Mouse (Mus musculus) right cerebral cortex, postnatal 25 days (tissue): ENCODE measurements around the gene Arhgef6.
A peak's percentile ranks its signal among the peaks of the same experiment; 100 is the strongest.

Experiments used
- DNase-seq: peaks from one replicate; pipeline ENCODE4 v3.0.0; 2022

Gene Arhgef6

GRCm38 (mm10) chrX:57338371-57339211 lies at the start of gene Arhgef6:
Gene Arhgef6, minus strand, starts transcription at chrX:57338729.
- DNase-seq = no peak

GRCm38 (mm10) chrX:57380915-57381314 lies 42.4 kb upstream of the Arhgef6 start:
- DNase-seq = no peak

- DNase-seq = no peak
These were observed 40.0 kb upstream of the Arhgef6 start for GRCm38 (mm10) chrX:57378579-57378978.

DNA sequence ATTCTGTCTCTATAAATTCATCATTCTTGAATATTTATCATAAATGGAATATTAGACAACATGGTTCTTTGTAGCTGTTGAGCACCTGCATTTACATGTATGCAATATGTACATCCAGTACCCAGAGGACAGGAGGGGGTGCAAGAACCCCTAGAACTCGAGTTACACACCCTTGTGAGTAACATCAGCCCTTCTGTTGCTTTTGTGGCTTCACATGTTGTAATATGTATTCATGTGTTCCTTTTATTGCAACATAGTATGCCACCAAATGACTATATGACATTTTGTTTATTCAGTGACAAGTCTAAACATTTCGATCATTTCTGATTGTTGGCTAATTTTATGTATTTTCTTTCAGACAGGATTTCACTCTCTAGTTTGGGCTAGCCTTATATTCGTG lies 38.6 kb upstream of the Arhgef6 start:
- no peak for DNase-seq

DNA sequence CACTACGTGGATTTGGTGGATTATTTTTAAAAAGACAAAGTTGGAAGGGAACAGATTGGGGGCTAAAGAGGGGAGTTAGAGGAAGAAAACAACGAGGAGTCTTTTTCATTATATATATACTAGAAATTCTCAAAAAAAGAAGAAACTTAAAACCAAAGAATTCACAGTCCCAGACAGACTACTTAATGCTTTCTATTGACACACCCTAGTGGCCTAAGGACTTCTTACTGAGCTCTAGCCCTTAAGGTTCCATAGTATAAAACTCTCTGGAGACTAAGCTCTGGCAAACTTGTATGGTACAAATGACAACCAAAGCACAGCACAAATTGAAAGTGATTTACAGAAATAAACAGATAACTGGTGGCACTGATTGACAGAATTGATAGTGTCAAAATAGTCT lies 35.5 kb upstream of the Arhgef6 start:
- DNase-seq = no peak

GRCm38 (mm10) chrX:57373543-57373942 lies 35.0 kb upstream of the Arhgef6 start:
- DNase-seq = no peak

DNA sequence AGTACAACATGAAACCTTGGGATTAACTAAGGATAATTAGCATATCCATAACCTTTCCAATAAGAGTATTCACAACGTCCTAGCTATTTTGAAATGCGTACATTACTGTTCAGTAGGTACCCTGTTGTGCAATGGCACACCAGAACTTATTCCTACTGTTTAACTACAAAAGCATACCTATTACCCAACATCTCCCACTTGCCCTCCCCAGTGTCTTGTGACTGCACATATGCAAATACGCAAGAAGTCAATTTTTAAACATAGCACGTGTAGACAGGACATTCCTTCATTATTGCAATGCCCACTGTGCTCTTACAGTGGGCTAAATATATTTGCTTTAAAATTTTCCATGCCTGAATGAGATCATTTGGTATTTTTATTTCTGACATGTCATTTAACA lies 34.4 kb upstream of the Arhgef6 start:
- no peak for DNase-seq

DNA sequence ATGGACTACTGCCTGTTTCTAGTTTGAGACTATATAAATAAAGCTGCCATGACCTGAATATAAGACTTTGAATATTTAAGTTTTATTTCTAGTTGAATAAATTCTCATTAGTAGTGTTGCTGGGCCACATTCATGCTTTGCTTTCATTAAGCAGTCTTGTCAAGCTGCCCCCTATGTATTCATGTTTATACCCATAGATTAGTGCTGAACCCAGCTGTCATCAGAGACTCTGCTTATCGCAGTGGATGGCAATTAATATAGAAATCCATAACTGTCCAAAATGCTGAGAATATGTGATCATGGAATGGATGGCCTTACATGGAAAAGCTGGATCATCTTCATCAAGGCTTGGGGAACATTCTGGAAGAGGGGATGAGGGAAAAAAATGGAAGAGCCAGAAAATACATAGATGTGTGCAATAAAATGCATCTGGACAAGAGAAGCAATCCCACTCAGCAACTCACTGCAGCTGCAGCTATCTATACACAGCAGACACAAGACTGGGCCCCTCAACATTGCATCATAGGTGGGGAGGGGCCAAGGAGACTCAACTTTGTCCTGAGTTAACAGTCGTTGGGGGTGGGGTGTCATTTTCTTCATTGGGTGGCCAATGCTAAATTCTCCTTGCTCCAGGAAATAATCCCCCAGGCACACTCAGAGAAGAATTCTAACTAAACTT lies 26.5 kb upstream of the Arhgef6 start:
- no peak for DNase-seq

- DNase-seq = no peak
These were observed 20.8 kb upstream of the Arhgef6 start for GRCm38 (mm10) chrX:57359316-57359715.

DNA sequence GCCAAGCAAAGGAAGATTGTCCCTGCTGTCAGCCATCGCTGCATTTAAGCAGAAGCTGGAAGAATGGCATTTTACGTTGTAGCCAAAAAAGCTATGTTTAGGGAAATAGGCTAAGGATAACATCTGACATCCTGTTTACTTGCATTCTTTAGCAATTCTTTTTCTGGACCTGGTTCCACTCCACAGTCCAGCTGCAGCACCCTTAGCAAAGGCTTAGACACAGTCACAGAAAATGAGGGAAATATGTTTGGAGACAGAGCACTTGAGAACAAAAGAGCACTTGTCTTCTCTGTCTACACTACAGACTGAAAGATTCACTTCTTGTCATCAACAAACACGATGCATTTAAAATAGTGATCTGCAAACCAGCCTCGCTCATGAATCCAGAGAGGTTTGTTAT lies 691 bp upstream of the Arhgef6 start:
- DNase-seq = no peak

DNA sequence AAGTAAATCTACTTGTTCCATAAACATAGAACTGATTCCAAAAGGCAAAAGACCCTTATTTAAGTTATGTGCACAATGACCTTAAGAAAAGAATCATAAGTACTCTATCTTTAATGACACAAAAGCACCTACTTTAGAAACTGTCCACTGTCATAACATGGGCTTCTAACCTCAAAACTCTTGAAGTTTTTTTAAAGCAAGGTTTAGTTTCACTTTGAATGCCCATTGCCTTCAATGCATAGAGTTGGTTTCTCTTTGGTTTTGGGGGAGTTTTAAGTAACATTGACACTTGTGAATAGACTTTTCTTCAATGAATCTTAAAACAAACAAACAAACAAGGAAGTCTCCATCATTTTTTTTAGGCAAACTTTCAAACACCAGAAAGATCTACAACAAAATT lies 947 bp downstream of the Arhgef6 start:
- DNase-seq = no peak

- DNase-seq = no peak
These were observed 1.6 kb downstream of the Arhgef6 start for GRCm38 (mm10) chrX:57336958-57337357.

GRCm38 (mm10) chrX:57335313-57335712 lies 3.2 kb downstream of the Arhgef6 start:
- no peak for DNase-seq

GRCm38 (mm10) chrX:57327668-57328338 lies 10.7 kb downstream of the Arhgef6 start:
- no peak for DNase-seq

DNA sequence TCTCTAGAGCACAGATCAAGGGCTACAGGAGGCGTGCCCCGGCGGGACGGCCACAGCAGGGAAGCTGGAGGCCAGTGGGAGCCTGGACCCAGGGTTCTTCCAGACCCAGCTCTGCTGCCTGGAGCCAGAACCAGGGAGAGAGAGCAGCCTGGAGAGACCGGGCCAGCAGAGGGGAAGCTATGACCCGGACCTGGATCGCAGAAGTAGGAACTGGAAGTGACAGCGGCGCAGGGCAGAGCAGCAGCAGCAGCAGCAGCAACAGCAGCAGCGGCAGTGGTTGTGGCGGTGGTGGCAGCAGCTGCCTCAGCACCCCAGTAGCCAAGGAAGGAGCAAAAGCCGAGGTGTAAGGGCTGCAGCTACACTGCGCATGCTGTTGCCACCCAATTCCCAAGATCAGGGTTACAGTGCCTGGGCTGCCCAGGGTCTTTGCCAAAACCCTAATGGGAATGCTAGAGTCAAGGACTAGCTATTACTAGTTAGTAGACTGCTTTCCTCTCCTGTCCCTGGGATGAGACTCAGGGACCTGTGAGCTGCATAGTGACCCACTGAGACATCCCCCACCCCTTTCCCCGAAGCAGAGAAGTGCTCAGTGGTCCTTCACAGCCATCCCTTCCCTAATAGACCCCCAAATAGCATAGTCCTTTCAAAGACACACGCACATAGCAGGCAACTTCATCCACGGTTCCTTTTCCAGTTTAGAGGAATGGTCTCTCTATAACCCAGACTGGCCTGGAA lies 11.9 kb downstream of the Arhgef6 start:
- DNase-seq = peak; percentile 11

DNA sequence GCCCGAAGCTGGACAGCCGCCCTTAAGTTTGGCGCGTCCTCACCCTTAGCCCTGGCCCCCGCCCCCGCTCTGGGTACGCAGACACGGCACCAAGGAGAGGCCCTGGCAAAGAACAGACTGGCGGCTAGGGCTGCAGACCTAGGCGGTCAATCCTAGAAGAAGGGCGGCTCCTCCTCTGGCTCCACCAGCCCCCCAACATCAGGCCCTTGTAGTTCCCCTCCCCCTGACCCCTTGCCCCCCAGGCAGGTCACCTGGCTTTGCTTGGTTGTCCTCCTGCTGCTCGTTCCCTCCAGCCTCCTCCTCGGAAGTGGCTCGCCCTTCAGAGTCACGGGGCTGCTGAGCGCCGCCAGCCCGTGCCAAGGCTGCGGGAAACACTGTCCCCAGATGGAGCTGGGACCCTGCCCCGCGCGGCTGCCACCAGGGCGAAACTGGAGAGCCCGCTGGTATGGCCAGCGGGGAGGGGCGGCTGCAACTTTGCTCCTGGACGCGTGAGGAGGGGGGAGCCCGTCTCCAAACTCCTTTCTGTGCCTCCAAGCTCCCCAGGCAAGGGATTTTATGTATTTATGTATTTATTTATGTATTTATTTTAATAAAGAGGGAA lies 12.6 kb downstream of the Arhgef6 start:
- DNase-seq = no peak

- DNase-seq = no peak
These were observed 13.6 kb downstream of the Arhgef6 start for GRCm38 (mm10) chrX:57324891-57325290.

- no peak for DNase-seq
These were observed 26.5 kb downstream of the Arhgef6 start for GRCm38 (mm10) chrX:57312066-57312465.

- no peak for DNase-seq
These were observed 28.5 kb downstream of the Arhgef6 start for GRCm38 (mm10) chrX:57309993-57310392.

GRCm38 (mm10) chrX:57306747-57307146 lies 31.8 kb downstream of the Arhgef6 start:
- DNase-seq = no peak

GRCm38 (mm10) chrX:57304784-57305287 lies 33.7 kb downstream of the Arhgef6 start:
- no peak for DNase-seq

GRCm38 (mm10) chrX:57303188-57303878 lies 35.2 kb downstream of the Arhgef6 start:
- no peak for DNase-seq
